Mouse (Mus musculus) megakaryocyte progenitor cell, adult 5-6 weeks (primary cell): ENCODE data around the gene Rnaseh2c. TPM values are rescaled to one million over a fixed set of nuclear protein-coding genes. Genes with fewer than 3 reads are reported as not detected.

Experiments
- total RNA-seq, 2 experiments: library from RNA; stranded (forward) in 1 of 2; stranded (reverse) in 1 of 2; fragments of 157-497, 149-512 nt in 1 of 2; fragments of 200-1000 nt in 1 of 2; gene quantifications; 2 replicates each; pipeline versions ENCODE4 v1.2.3 to v1.2.4; 2015 to 2017

Rnaseh2c gene
- total RNA-seq, 2 experiments from 2014 or later: 80.3 to 112 TPM

Other genes starting within 250 kb of the Rnaseh2c start
- 48.9 and 54.7 TPM in 2 replicates for gene Eif1ad, start 235.1 kb upstream of the Rnaseh2c start, total RNA-seq (2015)
- gene Eif1ad, start 235.1 kb upstream of the Rnaseh2c start, total RNA-seq (2017): 67.8 and 86.2 TPM in 2 replicates
- gene Banf1, start 234.7 kb upstream of the Rnaseh2c start, total RNA-seq (2015): 499 and 504 TPM in 2 replicates
- gene Banf1, start 234.7 kb upstream of the Rnaseh2c start, total RNA-seq (2017): 66.7 and 68.5 TPM in 2 replicates
- 65.3 and 65.9 TPM in 2 replicates for gene Sart1, start 213.2 kb upstream of the Rnaseh2c start, total RNA-seq (2015)
- 83.8 and 105 TPM in 2 replicates for gene Sart1, start 213.2 kb upstream of the Rnaseh2c start, total RNA-seq (2017)
- gene Tsga10ip, start 199.3 kb upstream of the Rnaseh2c start, total RNA-seq (2015): not detected in 2 replicates
- 0.34 TPM in 1 of 2 replicates, not detected in the other for gene Tsga10ip, start 199.3 kb upstream of the Rnaseh2c start, total RNA-seq (2017)
- gene Drap1, start 176.9 kb upstream of the Rnaseh2c start, total RNA-seq (2015): 120 and 142 TPM in 2 replicates
- 105 and 109 TPM in 2 replicates for gene Drap1, start 176.9 kb upstream of the Rnaseh2c start, total RNA-seq (2017)
- gene AI837181, start 176.7 kb upstream of the Rnaseh2c start, total RNA-seq (2015): 18.4 and 18.6 TPM in 2 replicates
- 8.6 and 11.9 TPM in 2 replicates for gene AI837181, start 176.7 kb upstream of the Rnaseh2c start, total RNA-seq (2017)
- 0.47 and 0.98 TPM in 2 replicates for gene Fosl1, start 154.3 kb upstream of the Rnaseh2c start, total RNA-seq (2015)
- gene Fosl1, start 154.3 kb upstream of the Rnaseh2c start, total RNA-seq (2017): 1.2 TPM in 1 of 2 replicates, not detected in the other
- 0.99 and 1.2 TPM in 2 replicates for gene Ccdc85b, start 144.0 kb upstream of the Rnaseh2c start, total RNA-seq (2015)
- 2.5 and 3.0 TPM in 2 replicates for gene Ccdc85b, start 144.0 kb upstream of the Rnaseh2c start, total RNA-seq (2017)
- 50.2 and 73.5 TPM in 2 replicates for gene Fibp, start 141.3 kb upstream of the Rnaseh2c start, total RNA-seq (2015)
- gene Fibp, start 141.3 kb upstream of the Rnaseh2c start, total RNA-seq (2017): 107 and 197 TPM in 2 replicates
- gene Ctsw, start 133.4 kb upstream of the Rnaseh2c start, total RNA-seq (2015): 0.47 and 0.83 TPM in 2 replicates
- gene Ctsw, start 133.4 kb upstream of the Rnaseh2c start, total RNA-seq (2017): 0.44 and 0.79 TPM in 2 replicates
- gene Efemp2, start 127.9 kb upstream of the Rnaseh2c start, total RNA-seq (2015): 0.54 TPM in 1 of 2 replicates, not detected in the other
- not detected in 2 replicates for gene Efemp2, start 127.9 kb upstream of the Rnaseh2c start, total RNA-seq (2017)
- 20.4 and 28.8 TPM in 2 replicates for gene Mus81, start 113.5 kb upstream of the Rnaseh2c start, total RNA-seq (2015)
- 10.3 and 11.6 TPM in 2 replicates for gene Mus81, start 113.5 kb upstream of the Rnaseh2c start, total RNA-seq (2017)
- 1,737 and 1,793 TPM in 2 replicates for gene Cfl1, start 111.4 kb upstream of the Rnaseh2c start, total RNA-seq (2015)
- gene Cfl1, start 111.4 kb upstream of the Rnaseh2c start, total RNA-seq (2017): 1,233 and 1,355 TPM in 2 replicates
- 0.66 and 1.7 TPM in 2 replicates for gene 1700020D05Rik, start 98.1 kb upstream of the Rnaseh2c start, total RNA-seq (2015)
- gene 1700020D05Rik, start 98.1 kb upstream of the Rnaseh2c start, total RNA-seq (2017): 1.5 TPM in 1 of 2 replicates, not detected in the other
- 0.73 and 2.8 TPM in 2 replicates for gene Snx32, start 91.3 kb upstream of the Rnaseh2c start, total RNA-seq (2015)
- 1.7 and 1.9 TPM in 2 replicates for gene Snx32, start 91.3 kb upstream of the Rnaseh2c start, total RNA-seq (2017)
- not detected in 2 replicates for gene Ovol1, start 41.2 kb upstream of the Rnaseh2c start, total RNA-seq (2015)
- gene Ovol1, start 41.2 kb upstream of the Rnaseh2c start, total RNA-seq (2017): not detected in 2 replicates
- 8.9 and 10.5 TPM in 2 replicates for gene Ap5b1, start 33.8 kb upstream of the Rnaseh2c start, total RNA-seq (2015)
- gene Ap5b1, start 33.8 kb upstream of the Rnaseh2c start, total RNA-seq (2017): 7.4 and 9.6 TPM in 2 replicates
- gene Kat5, start 8.4 kb downstream of the Rnaseh2c start, total RNA-seq (2015): 35.1 and 40.2 TPM in 2 replicates
- 51.8 and 60.1 TPM in 2 replicates for gene Kat5, start 8.4 kb downstream of the Rnaseh2c start, total RNA-seq (2017)
- gene Rela, start 35.6 kb downstream of the Rnaseh2c start, total RNA-seq (2015): 37.2 and 40.0 TPM in 2 replicates
- 36.4 and 43.2 TPM in 2 replicates for gene Rela, start 35.6 kb downstream of the Rnaseh2c start, total RNA-seq (2017)
- gene Sipa1, start 61.8 kb downstream of the Rnaseh2c start, total RNA-seq (2015): 16.4 and 24.2 TPM in 2 replicates
- gene Sipa1, start 61.8 kb downstream of the Rnaseh2c start, total RNA-seq (2017): 19.2 and 24.0 TPM in 2 replicates
- gene Map3k11, start 86.9 kb downstream of the Rnaseh2c start, total RNA-seq (2015): 13.0 and 16.1 TPM in 2 replicates
- gene Map3k11, start 86.9 kb downstream of the Rnaseh2c start, total RNA-seq (2017): 19.2 and 22.9 TPM in 2 replicates
- 21.6 and 24.5 TPM in 2 replicates for gene Pcnx3, start 87.0 kb downstream of the Rnaseh2c start, total RNA-seq (2015)
- 15.6 and 15.7 TPM in 2 replicates for gene Pcnx3, start 87.0 kb downstream of the Rnaseh2c start, total RNA-seq (2017)
- not detected in 2 replicates for gene Kcnk7, start 102.5 kb downstream of the Rnaseh2c start, total RNA-seq (2015)
- gene Kcnk7, start 102.5 kb downstream of the Rnaseh2c start, total RNA-seq (2017): 0.14 TPM in 1 of 2 replicates, not detected in the other
- 7.9 and 8.1 TPM in 2 replicates for gene Ehbp1l1, start 124.4 kb downstream of the Rnaseh2c start, total RNA-seq (2015)
- gene Ehbp1l1, start 124.4 kb downstream of the Rnaseh2c start, total RNA-seq (2017): 27.2 and 30.3 TPM in 2 replicates
- 40.5 and 42.3 TPM in 2 replicates for gene Fam89b, start 127.8 kb downstream of the Rnaseh2c start, total RNA-seq (2015)
- 20.3 and 22.9 TPM in 2 replicates for gene Fam89b, start 127.8 kb downstream of the Rnaseh2c start, total RNA-seq (2017)
- 6.1 and 7.6 TPM in 2 replicates for gene Ltbp3, start 139.0 kb downstream of the Rnaseh2c start, total RNA-seq (2015)
- 2.7 and 5.6 TPM in 2 replicates for gene Ltbp3, start 139.0 kb downstream of the Rnaseh2c start, total RNA-seq (2017)
- gene Scyl1, start 169.5 kb downstream of the Rnaseh2c start, total RNA-seq (2015): 15.7 and 19.9 TPM in 2 replicates
- 23.9 and 28.2 TPM in 2 replicates for gene Scyl1, start 169.5 kb downstream of the Rnaseh2c start, total RNA-seq (2017)